Mouse (Mus musculus): ENCODE data around the gene Rnf186. TPM values are rescaled to one million over a fixed set of nuclear protein-coding genes. Genes with fewer than 3 reads are reported as not detected.
A peak's percentile ranks its signal among the peaks of the same experiment; 100 is the strongest.

Gene Rnf186
- polyA plus RNA-seq, 1 experiment = not detected

DNA sequence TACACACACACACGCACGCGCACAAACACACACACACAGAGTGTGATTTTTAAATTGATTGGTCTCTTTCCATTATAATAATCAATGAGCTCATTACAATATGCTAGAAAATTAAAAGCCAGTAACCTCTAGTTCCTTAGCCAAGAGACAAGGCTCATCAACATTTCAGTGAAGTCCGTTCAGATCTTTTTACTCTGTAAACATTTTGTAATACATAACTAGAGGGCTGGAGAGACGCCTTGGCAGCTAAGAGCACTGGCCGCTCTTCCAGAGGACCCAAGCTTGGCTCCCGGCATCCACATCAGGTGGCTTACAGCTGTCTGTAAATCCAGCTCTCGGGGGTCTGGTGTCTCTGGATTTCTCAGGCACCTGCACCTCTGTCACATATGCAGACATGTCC, 13.1 kb downstream of the Rnf186 start:
- Histone ChIP-seq H3K4me3 (ENCODE audit: insufficient read depth, low read length) (no peak overlapping the region), H3K27ac (ENCODE audit: insufficient read depth, low read depth, low read length) (no peak overlapping the region), H3K4me1 (ENCODE audit: control insufficient read depth, insufficient read depth, low read length) (peaks cover 9% of the 10 kb centered on the region)
- TF ChIP-seq POLR2A (IDR thresholded peaks at IDR 0.05; ENCODE audit: borderline replicate concordance, low read depth, low read length) = no peak

DNA sequence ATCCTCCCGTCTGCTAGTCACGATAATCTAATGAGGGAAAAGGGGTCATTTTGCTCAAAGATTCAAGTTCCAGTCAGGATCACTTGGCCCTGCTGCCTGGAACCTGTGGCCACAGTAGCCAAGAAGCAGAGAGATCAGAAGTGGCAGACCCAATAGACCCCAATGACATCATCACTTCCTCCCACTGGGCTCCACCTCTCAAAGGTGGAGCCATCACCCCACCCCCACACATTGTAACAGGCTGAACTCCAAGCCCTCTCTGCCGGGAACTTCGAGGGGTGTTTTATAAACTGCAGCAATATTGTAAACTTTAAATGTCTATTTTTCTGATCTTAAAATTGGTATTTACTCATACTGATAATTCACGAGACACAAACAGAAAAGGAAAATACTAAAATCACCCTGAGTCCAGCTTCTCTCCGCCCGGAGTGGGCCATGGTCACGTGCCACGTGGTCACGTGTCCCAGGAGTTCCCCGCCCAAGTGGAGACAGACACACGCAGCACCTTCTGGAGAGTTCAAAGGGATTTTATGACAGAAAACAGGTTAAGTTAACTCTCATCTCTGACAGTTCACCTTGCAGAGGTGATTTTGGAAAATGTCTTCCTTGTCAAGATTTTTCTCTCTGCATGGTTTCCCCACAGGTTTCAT, 14.0 kb downstream of the Rnf186 start:
- Histone ChIP-seq H3K27ac (ENCODE audit: insufficient read depth, low read depth, low read length) (no peak overlapping the region), H3K4me1 (ENCODE audit: control insufficient read depth, insufficient read depth, low read length) (peaks cover 5% of the 10 kb centered on the region), H3K4me3 (ENCODE audit: insufficient read depth, low read length) (no peak overlapping the region)
- TF ChIP-seq CTCF (IDR thresholded peaks at IDR 0.05; ENCODE audit: low read depth, low read length) (no peak), POLR2A (IDR thresholded peaks at IDR 0.05; ENCODE audit: borderline replicate concordance, low read depth, low read length) (no peak)

DNA sequence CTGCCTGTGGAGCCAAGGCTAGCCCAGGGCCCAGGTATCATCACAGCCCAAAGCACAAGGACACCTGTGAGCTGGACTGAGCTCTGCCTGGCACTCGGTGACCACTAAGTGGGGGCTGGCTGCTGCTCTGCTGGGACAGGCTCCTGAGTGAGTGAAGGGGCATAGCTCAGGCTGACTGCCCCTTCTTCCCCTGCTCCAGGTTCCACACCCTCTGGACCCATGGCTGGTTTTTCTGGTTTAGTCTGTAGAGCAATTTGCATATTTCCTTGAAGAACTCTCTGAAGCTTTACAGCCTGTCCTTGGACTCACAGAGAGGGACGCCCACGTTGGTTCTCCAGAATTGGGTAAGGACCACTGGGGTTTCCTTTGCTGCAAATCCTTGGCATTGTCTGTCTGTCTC, 16.5 kb downstream of the Rnf186 start:
- no peak overlapping the region for H3K27ac ChIP-seq (ENCODE audit: insufficient read depth, low read depth, low read length)
- H3K4me3 ChIP-seq (ENCODE audit: insufficient read depth, low read length) = no peak overlapping the region
- peaks cover 12% of the 10 kb centered on the region for H3K4me1 ChIP-seq (ENCODE audit: control insufficient read depth, insufficient read depth, low read length)
- TF ChIP-seq CTCF (IDR thresholded peaks at IDR 0.05; ENCODE audit: low read depth, low read length) = no peak
- no peak for TF ChIP-seq POLR2A (IDR thresholded peaks at IDR 0.05; ENCODE audit: borderline replicate concordance, low read depth, low read length)

DNA sequence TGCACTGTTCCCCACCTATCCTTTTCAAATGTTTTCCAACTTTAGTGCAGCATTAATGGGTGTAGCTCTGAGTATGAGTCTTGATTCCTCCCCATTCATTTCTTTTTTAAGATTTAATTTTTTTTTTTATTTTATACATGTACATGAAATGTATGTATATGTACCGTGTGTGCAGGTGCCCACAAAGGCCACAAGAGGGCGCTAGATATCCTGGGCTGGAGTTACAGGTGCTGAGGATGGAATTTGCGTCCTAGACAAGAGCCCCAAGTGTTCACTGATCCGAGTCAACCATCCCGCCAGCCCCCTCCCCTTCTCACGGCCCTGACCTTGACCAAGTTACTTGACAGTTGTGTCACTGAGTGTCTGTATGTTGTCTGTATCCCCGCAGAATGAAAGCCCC, 17.8 kb downstream of the Rnf186 start:
- H3K27ac ChIP-seq (ENCODE audit: insufficient read depth, low read depth, low read length) = no peak overlapping the region
- H3K4me3 ChIP-seq (ENCODE audit: insufficient read depth, low read length) = no peak overlapping the region
- H3K4me1 ChIP-seq (ENCODE audit: control insufficient read depth, insufficient read depth, low read length) = peaks cover 12% of the 10 kb centered on the region
- TF ChIP-seq POLR2A (IDR thresholded peaks at IDR 0.05; ENCODE audit: borderline replicate concordance, low read depth, low read length) = no peak
- TF ChIP-seq CTCF (IDR thresholded peaks at IDR 0.05; ENCODE audit: low read depth, low read length) = peak; percentile 29; the same call in 1 of the 2 replicates

DNA sequence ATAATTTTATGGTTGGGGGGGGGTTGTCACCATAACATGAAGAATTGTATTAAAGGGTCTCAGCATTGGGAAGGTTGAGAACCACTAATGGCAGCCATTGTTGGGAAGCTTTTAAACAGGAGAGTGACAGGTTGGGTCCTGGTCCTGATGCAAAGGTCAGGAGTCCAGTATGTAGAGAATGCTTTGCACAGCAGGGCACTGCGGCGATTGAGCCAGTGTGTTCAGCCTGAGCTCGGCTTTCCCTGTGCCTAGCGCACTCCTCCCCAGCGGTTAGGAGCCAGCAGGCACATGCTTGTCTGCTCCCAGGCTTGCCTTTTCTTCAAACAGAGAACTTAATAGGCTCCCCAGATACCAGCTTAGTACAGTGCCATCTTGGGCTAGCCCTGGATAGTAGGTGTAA, 19.4 kb downstream of the Rnf186 start:
- no peak overlapping the region for H3K27ac ChIP-seq (ENCODE audit: insufficient read depth, low read depth, low read length)
- no peak for TF ChIP-seq POLR2A (IDR thresholded peaks at IDR 0.05; ENCODE audit: borderline replicate concordance, low read depth, low read length)
- TF ChIP-seq CTCF (IDR thresholded peaks at IDR 0.05; ENCODE audit: low read depth, low read length) = no peak
- peaks cover 10% of the 10 kb centered on the region for H3K4me1 ChIP-seq (ENCODE audit: control insufficient read depth, insufficient read depth, low read length)
- no peak overlapping the region for H3K4me3 ChIP-seq (ENCODE audit: insufficient read depth, low read length)

DNA sequence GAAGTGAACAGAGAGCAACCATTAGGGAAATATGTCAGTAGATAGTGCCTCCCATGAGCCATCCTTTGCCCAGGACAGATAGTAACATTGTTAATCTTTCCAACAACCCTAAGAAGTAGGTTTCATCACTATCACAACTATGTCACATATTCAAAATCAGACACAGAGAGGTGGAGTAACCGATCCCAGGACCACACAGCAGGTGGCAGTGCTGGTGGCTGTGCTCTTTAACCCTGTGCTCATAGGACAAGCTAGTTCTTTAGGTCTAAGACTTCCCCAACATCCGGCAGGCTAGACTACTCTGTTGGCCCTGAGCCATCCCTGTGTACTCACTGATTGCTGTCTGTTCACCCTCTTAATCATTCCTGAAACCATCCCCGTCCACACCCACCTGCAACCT, 27.5 kb downstream of the Rnf186 start:
- no peak overlapping the region for H3K27ac ChIP-seq (ENCODE audit: insufficient read depth, low read depth, low read length)
- H3K4me1 ChIP-seq (ENCODE audit: control insufficient read depth, insufficient read depth, low read length) = no peaks in the 10 kb centered on the region
- H3K4me3 ChIP-seq (ENCODE audit: insufficient read depth, low read length) = no peak overlapping the region
- no peak for TF ChIP-seq POLR2A (IDR thresholded peaks at IDR 0.05; ENCODE audit: borderline replicate concordance, low read depth, low read length)
- no peak for TF ChIP-seq CTCF (IDR thresholded peaks at IDR 0.05; ENCODE audit: low read depth, low read length)

DNA sequence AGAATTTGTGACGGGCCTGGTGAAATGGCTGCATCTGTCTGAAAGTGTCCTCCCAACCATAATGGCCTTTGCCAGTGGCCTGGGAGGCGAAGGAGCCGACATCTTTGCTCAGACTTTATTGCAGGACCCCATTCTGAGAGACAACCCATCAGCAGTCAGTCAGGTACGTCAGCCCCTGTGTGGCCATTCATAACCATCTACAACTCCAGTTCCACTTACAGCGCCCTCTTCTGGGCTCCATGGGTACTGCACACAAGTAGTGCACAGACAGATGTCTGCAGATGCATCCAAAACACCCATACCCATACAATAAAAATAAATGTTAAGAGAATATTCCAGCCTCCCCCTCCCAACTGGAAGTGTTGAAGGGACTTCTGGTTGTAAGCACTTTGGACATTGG, 29.5 kb downstream of the Rnf186 start:
- no peak overlapping the region for H3K27ac ChIP-seq (ENCODE audit: insufficient read depth, low read depth, low read length)

DNA sequence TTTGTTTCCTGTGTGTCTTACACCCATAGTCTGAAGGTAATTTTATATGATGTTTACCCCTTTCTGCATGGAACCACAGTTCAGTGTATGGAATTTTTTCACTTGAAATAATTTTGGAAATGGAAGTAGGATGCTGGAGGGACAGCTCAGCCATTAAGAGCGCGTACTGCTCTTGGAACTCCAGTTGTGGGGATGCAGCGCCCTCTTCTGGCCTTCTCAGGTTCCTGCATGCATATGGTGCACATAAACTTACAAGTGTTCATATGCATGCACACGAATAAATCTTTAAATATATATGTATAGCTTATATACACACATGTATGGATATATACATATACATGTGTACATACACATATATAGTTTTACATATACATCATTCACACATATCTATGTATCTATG, 30.2 kb downstream of the Rnf186 start:
- TF ChIP-seq POLR2A (IDR thresholded peaks at IDR 0.05; ENCODE audit: borderline replicate concordance, low read depth, low read length) (no peak), CTCF (IDR thresholded peaks at IDR 0.05; ENCODE audit: low read depth, low read length) (0 out of 2 replicates have a peak, but pooled peaks have one; percentile 19)
- Histone ChIP-seq H3K4me3 (ENCODE audit: insufficient read depth, low read length) (no peak overlapping the region), H3K4me1 (ENCODE audit: control insufficient read depth, insufficient read depth, low read length) (no peaks in the 10 kb centered on the region), H3K27ac (ENCODE audit: insufficient read depth, low read depth, low read length) (no peak overlapping the region)

More for the DNA sequence above, 29.5 kb downstream of the Rnf186 start:
- H3K4me3 ChIP-seq (ENCODE audit: insufficient read depth, low read length) = no peak overlapping the region
- no peaks in the 10 kb centered on the region for H3K4me1 ChIP-seq (ENCODE audit: control insufficient read depth, insufficient read depth, low read length)
- no peak for TF ChIP-seq POLR2A (IDR thresholded peaks at IDR 0.05; ENCODE audit: borderline replicate concordance, low read depth, low read length)
- TF ChIP-seq CTCF (IDR thresholded peaks at IDR 0.05; ENCODE audit: low read depth, low read length) = peak; percentile 71

DNA sequence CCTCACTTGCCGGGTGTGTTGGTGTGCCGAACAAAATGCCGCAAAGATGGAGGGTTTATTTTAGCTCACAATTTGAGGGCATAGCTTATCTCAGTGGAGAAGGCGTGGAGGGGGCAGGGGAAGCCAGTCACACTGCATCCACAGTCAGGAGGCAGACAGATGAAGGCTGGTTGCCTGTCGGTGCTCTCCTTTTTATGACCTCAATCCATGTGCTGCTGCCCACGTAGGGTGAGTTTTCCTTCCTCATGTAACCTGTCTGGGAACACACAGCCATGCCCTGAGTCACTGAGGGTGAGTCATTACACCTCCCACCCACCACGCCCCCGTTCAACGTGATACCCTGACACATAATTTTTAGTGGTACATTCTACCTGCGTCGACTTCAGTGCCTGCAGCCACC, 31.7 kb downstream of the Rnf186 start:
- Histone ChIP-seq H3K4me3 (ENCODE audit: insufficient read depth, low read length) (no peak overlapping the region), H3K4me1 (ENCODE audit: control insufficient read depth, insufficient read depth, low read length) (no peaks in the 10 kb centered on the region), H3K27ac (ENCODE audit: insufficient read depth, low read depth, low read length) (no peak overlapping the region)
- TF ChIP-seq POLR2A (IDR thresholded peaks at IDR 0.05; ENCODE audit: borderline replicate concordance, low read depth, low read length) (no peak), CTCF (IDR thresholded peaks at IDR 0.05; ENCODE audit: low read depth, low read length) (no peak)

DNA sequence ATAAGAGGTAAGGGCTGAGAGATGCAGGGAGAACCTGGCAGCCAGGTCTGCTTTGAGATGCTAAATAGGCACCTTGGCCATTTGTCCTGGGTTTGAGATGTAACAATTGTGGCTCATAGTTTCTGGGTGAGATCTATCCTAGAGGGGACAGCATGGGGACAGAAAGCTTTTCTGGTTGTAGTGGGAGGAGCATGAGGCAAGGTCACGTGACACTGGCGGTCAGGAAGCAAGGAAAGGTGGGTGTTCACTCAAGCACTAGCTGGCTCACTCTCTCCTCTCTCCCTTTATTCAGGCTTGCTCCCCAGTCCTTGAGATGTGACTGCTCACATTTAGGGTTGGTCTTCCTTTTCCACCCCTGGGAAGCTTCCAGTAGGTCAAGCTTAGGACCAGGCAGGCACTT, 34.1 kb downstream of the Rnf186 start:
- H3K27ac ChIP-seq (ENCODE audit: insufficient read depth, low read depth, low read length) = no peak overlapping the region
- no peak overlapping the region for H3K4me3 ChIP-seq (ENCODE audit: insufficient read depth, low read length)
- no peak for TF ChIP-seq CTCF (IDR thresholded peaks at IDR 0.05; ENCODE audit: low read depth, low read length)
- no peak for TF ChIP-seq POLR2A (IDR thresholded peaks at IDR 0.05; ENCODE audit: borderline replicate concordance, low read depth, low read length)
- H3K4me1 ChIP-seq (ENCODE audit: control insufficient read depth, insufficient read depth, low read length) = peaks cover 9% of the 10 kb centered on the region
